Mouse (Mus musculus) megakaryocyte, adult 5-6 weeks (primary cell): ENCODE data around the gene Baz2b. TPM values are rescaled to one million over a fixed set of nuclear protein-coding genes. Genes with fewer than 3 reads are reported as not detected.
A peak's percentile ranks its signal among the peaks of the same experiment; 100 is the strongest.

ENCODE experiments used
- ATAC-seq: 2 replicates; pipeline ENCODE4 v1.8.0; 2016; ENCODE audit warnings: mild to moderate bottlenecking, inconsistent platforms; ENCODE audit not compliant: poor library complexity, severe bottlenecking
- total RNA-seq, 2 experiments: library from RNA; stranded (forward) in 1 of 2; stranded (reverse) in 1 of 2; fragments of 153-499, 151-499 nt in 1 of 2; fragments of 221-1000, 200-1000 nt in 1 of 2; gene quantifications; 2 replicates each; pipeline versions ENCODE4 v1.2.3 to v1.2.4; 2015 to 2017

Baz2b gene
- total RNA-seq, 2 experiments from 2014 or later, result 87.2 to 129 TPM

DNA sequence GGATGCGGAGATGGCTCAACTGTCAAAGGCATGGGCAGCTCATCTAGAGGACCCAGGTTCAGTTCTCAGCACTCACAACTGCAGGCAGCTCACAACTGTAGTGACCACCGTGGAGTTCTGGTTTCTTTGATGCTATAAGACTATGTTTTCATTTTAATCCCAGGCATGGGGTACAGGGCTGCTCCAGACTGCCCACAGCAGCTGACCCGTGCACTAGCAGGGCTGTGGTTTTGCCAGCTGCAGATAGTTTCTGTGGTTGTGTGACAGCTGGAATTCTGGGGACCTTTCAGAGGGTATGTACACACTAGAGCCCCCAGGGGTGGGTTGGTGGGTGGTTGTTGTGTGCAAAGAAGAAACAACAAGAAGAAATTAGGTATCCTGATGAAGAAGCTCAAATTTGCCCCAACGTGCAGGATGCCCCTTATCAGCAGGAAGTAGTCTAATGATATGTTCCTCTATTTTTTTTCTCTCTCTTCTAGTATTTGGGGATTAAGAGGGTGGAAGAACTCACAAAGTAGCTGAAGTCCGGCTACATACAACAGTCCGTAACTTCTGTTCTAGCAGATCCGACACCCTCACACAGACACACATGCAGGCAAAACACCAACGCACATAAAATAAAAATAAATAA is 6.6 kb downstream of the Baz2b start:
- ATAC-seq, result no peak

DNA sequence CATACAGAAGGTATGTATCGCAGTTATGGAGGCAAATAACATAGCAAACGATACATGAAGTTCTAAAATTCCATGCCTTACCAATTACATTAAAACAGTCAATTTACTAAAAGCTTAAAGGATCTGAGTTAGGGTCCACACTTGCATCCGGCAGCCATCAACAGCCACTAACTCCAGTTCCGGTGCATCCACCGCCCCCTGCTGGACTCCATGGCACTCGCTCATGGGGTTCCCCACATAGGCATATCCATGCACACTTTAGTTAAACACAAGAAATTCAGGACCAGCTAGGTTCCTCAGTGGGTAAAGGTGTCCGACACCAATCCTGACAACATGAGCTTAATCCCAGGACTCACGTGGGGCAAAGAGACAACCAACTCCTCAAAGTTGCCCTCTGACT is 9.0 kb downstream of the Baz2b start:
- ATAC-seq, result peak; percentile 77

- ATAC-seq, result no peak
These were observed 9.5 kb downstream of the Baz2b start for GRCm38 (mm10) chr2:60200051-60200562.

DNA sequence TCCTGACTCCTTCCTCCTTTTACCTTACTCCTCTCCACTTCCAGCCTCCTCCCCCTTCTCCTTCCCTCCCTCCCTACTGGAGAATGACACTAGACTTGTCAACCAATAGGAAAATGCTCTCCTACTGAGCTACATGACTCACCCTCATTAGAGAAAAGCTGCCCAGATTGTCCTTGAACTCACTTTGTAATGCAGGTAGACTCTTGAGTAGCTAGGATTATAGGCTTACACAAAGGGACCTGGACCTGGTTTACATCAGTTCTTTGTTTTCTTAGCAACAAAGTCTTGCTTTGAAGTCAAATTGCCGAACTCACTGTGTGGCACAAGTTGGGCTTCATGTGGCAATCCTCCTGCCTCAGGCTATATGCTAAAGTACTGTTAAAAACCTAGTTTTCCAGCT is 12.8 kb downstream of the Baz2b start:
- ATAC-seq, result no peak

DNA sequence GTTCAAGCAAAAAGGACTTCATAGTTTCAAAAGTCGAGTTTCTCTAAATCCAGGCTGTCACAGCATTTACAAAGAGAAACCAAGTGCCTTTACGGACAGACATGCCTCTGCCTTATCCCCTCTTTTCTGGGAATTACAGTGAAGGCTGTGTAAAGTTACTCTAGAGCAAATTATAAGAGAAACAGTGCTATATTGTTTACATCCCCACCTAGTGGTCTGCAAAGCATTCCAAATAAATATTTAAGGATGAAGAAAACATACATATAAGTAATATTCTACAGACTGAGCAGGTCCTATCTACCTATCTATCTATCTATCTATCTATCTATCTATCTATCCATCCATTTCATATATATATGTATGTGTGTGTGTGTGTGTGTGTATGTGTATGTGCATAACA is 27.9 kb downstream of the Baz2b start:
- ATAC-seq, result no peak

GRCm38 (mm10) chr2:60177490-60177889 is 32.1 kb downstream of the Baz2b start:
- no peak for ATAC-seq

DNA sequence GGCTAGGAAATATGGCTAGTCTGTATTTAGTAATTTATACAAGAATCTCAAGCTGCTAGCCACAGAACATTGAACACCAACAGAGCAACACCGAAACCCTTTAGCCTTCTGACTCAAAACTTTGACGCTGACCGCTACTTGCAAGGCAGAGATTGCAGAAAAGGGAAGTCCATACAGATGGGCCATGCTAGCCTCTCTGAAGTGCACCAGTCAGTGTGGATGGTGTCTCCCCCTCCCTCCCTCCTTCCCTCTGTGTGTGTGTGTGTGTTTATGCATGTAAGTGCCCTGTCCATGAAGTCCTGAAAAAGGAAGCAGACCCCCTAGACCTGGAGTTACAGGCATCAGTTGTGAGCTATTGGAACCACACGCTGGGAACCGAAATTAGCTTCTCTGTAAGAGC is 33.6 kb downstream of the Baz2b start:
- ATAC-seq, result peak; percentile 52

DNA sequence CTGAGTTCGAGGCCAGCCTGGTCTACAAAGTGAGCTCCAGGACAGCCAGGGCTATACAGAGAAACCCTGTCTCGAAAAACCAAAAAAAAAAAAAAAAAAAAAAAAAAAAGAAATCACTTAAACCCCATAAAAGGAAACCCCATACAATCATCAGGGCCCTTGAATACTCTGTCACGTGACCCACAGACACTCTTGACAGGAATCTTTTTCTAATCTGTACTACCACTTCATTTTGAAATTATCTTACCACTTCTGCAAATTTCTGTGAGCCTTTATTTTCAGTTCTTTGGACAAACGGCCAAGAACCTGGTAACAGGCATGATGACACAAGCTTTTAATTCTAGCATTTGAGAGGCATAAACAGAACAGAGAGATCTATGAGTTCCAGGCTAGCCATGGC is 34.6 kb downstream of the Baz2b start:
- ATAC-seq, result 0 out of 2 replicates have a peak, but pooled peaks have one; percentile 3

DNA sequence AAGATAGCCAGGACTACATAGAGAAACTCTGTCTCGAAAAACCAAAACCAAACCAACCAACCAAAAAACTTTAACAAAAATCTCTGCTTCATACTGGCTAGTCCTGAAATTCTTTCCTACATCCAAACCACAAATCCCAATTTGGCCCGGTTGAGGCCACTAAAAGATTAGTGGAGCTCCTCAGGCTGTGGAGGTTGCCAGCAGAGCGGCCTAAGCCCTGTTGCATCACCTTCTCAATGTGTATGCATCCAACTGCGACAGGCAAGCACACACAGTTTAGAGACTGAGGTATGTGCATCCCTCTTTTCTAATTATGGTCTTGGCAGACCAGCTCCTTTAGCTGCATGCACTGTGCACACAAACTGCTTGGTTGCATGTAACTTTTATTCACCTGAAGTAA is 36.0 kb downstream of the Baz2b start:
- ATAC-seq, result no peak

GRCm38 (mm10) chr2:60173190-60173589 is 36.4 kb downstream of the Baz2b start:
- ATAC-seq, result no peak

GRCm38 (mm10) chr2:60172531-60172914 is 37.1 kb downstream of the Baz2b start:
- ATAC-seq, result peak; percentile 82

- ATAC-seq, result peak; percentile 56
These were observed 37.7 kb downstream of the Baz2b start for GRCm38 (mm10) chr2:60171786-60172530.

GRCm38 (mm10) chr2:60166878-60167277 is 42.8 kb downstream of the Baz2b start:
- no peak for ATAC-seq

- ATAC-seq, result peak; percentile 59
These were observed 44.0 kb downstream of the Baz2b start for GRCm38 (mm10) chr2:60165679-60166078.

DNA sequence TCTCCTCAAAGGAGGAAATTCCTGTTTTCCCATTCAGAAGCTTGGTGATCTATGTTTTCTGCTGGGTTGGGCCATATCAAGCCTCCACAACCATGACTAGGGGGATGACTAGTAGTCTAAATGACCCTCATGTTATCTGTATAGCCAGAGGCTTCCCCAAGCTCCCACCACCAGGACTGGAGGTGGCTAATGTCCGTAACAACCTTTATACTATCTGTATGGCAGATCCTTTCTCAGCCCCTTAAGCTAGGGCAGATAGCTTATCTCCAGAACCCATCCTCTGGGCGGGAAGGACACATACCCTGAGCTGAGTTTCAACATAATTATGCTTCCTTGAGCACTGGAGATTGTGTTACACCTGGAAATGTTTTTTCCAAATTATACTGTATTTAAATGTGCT is 45.9 kb downstream of the Baz2b start:
- ATAC-seq, result no peak

GRCm38 (mm10) chr2:60152481-60152880 is 57.2 kb downstream of the Baz2b start:
- ATAC-seq, result peak; percentile 59; the same call in 1 of the 2 replicates

DNA sequence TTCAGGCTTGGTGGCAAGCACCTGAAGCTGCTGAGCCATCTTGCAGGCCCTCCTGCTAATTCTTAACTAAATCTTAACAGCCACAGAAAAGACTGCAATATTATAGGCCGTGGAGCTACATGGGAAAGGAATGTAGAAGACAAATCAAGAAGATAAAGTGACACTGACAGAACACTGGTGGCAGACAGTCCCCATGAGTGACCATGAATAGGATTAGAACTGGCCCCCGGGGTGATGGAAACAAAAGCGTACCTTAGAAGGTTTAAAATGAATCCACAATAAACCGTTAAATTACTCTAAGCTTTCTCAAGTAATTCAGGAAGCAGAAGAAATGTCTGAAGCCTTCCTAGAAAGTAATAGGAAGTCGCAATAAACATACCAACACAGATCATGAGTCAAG is 61.0 kb downstream of the Baz2b start:
- ATAC-seq, result no peak

GRCm38 (mm10) chr2:60147428-60147827 is 62.2 kb downstream of the Baz2b start:
- no peak for ATAC-seq

GRCm38 (mm10) chr2:60145742-60146141 is 63.9 kb downstream of the Baz2b start:
- no peak for ATAC-seq

- ATAC-seq, result no peak
These were observed 66.3 kb downstream of the Baz2b start for GRCm38 (mm10) chr2:60143383-60143782.

GRCm38 (mm10) chr2:60142281-60142680 is 67.4 kb downstream of the Baz2b start:
- ATAC-seq, result no peak

DNA sequence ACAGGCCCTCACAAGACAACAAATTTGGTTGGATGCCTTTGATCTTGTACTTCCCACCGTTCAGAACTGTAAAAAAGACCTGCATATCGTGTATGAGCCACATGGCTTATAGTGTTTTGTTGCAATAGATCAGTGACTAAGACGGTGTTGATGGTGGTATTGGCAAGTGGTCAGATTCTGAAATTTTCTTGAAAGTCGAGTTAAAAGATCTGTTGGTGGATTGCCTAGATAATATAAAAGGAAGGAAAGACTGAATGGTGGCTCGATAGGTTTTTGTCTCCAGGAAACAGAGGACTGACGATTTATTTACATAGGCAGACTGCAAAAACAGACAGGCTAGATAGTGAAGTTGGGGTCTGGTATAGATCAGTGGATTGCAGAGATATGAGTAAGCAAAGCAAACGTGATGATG is 70.9 kb downstream of the Baz2b start:
- ATAC-seq, result no peak
